Mouse (Mus musculus): ENCODE data around the gene Has1.

DNA sequence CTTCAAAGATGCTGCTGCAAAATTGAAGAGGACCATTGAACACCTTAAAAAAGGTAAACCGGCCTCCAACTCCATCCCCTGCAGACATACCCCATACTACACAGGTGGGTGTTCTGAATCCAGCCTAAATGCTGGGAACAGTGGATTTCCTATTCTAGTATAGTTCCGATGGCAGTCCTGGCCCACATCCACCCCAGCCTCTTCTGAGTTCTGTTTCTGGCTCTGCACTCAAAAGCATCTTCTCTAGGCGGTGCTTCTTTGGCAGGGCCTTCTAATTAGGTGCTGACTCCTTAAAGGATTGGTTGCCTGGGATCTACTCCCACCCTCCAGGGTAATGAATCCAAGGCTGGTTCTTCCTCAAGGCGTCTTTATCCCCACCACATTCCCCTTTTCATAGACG, 18.9 kb downstream of the Has1 start:
- TF ChIP-seq POLR2A (IDR thresholded peaks at IDR 0.05; ENCODE audit: control insufficient read depth, low read depth, low read length) (no peak), CTCF (IDR thresholded peaks at IDR 0.05; ENCODE audit: control insufficient read depth, insufficient read depth, insufficient replicate concordance, low read depth, low read length) (no peak)
